Mouse (Mus musculus) liver, embryonic 14.5 days (tissue): ENCODE results near the gene Gm45785. TPM values are rescaled to one million over a fixed set of nuclear protein-coding genes. Genes with fewer than 3 reads are reported as not detected.

Experiments
- ATAC-seq: fragments of 200-750 bp; cut with Nextera tagmentation; 2 replicates; pipeline ENCODE4 v1.8.0; 2017; ENCODE audit warnings: moderate number of reproducible peaks, mild to moderate bottlenecking, moderate library complexity; ENCODE audit not compliant: insufficient read depth
- DNase-seq, 3 experiments: peaks; one replicate each; pipeline ENCODE4 v3.0.0-alpha.2; 2012 to 2013; ENCODE audit warnings: low read depth in 3 of 3, low spot score in 3 of 3
- H3K27ac ChIP-seq: fragments of 300-500 bp; sonication (generic); 2 replicates; pipeline ENCODE4 v1.5.1; 2014; ENCODE audit warnings: moderate library complexity, mild to moderate bottlenecking, control low read depth, inconsistent platforms
- H3K27me3 ChIP-seq: fragments of 300-500 bp; sonication (generic); 2 replicates; pipeline ENCODE4 v1.6.1; 2014; ENCODE audit warnings: mild to moderate bottlenecking, low read length, moderate library complexity; ENCODE audit not compliant: control insufficient read depth, insufficient read depth
- H3K36me3 ChIP-seq: fragments of 300-500 bp; sonication (generic); replicated peaks from 2 replicates; pipeline ENCODE4 v1.6.1; 2014; ENCODE audit warnings: low read depth; ENCODE audit not compliant: control insufficient read depth, insufficient read depth
- H3K4me1 ChIP-seq, 2 experiments: fragments of 200-500 bp in 1 of 2; fragments of 300-500 bp in 1 of 2; sonication (generic) in 1 of 2; replicated peaks; 2 replicates each; pipeline ENCODE4 v1.6.1; 2012 to 2014; ENCODE audit warnings: antibody characterized with exemption in 1 of 2, inconsistent platforms in 1 of 2, low read length in 1 of 2; ENCODE audit not compliant: control insufficient read depth in 2 of 2, insufficient read depth in 2 of 2
- H3K4me2 ChIP-seq: fragments of 300-500 bp; sonication (generic); 2 replicates; pipeline ENCODE4 v1.6.1; 2014; ENCODE audit warnings: low read depth, mild to moderate bottlenecking, control low read depth, moderate library complexity
- H3K4me3 ChIP-seq, 2 experiments: fragments of 200-500 bp in 1 of 2; fragments of 300-500 bp in 1 of 2; sonication (generic) in 1 of 2; 2 replicates each; pipeline ENCODE4 v1.5.1; 2012 to 2014; ENCODE audit warnings: low read depth in 2 of 2, low read length in 2 of 2, mild to moderate bottlenecking in 2 of 2, control low read depth in 1 of 2, inconsistent platforms in 1 of 2, moderate library complexity in 1 of 2; ENCODE audit not compliant: insufficient read depth in 1 of 2
- H3K9ac ChIP-seq: fragments of 300-500 bp; sonication (generic); replicated peaks from 2 replicates; pipeline ENCODE4 v1.6.1; 2014; ENCODE audit warnings: mild to moderate bottlenecking, control low read depth, moderate library complexity
- H3K9me3 ChIP-seq: fragments of 300-500 bp; sonication (generic); 2 replicates; pipeline ENCODE4 v1.6.1; 2016; ENCODE audit warnings: low read length, mixed read lengths; ENCODE audit not compliant: control insufficient read depth
- CTCF ChIP-seq: IDR thresholded peaks from 2 replicates; pipeline ENCODE4 v1.5.1; 2016; ENCODE audit warnings: antibody characterized with exemption, low read depth, control low read depth
- EP300 ChIP-seq: IDR thresholded peaks from 2 replicates; pipeline ENCODE4 v1.6.1; 2016; ENCODE audit warnings: antibody characterized with exemption, low read depth
- WGBS: fragments of 180-500 bp; shearing (Covaris S2); extraction: QIAGEN DNeasy Blood & Tissue Kit; methylation state at CpG from one replicate; pipeline ENCODE4 v1.1.7; 2014; ENCODE audit not compliant: insufficient replicate concordance; 5-methylcytosine and 5-hydroxymethylcytosine counted together
- polyA plus RNA-seq, 2 experiments: library from polyadenylated mRNA; depleted of rRNA in 1 of 2; stranded (reverse) in 1 of 2; unstranded in 1 of 2; fragments of >200 nt; fragmentation: Nextera tagmentation in 1 of 2; extraction: Ambion mirVana in 1 of 2; gene quantifications; 2 replicates each; pipeline versions ENCODE4 v1.2.1 to v1.2.3; 2012 to 2014

Gene Gm45785
- polyA plus RNA-seq, 2 experiments: not detected

GRCm38 (mm10) chr7:140840750-140841735 lies 15.1 kb downstream of the Gm45785 start:
- no peak for TF ChIP-seq EP300
- TF ChIP-seq CTCF: no peak
- Histone ChIP-seq H3K9ac (no peak overlapping the region), H3K4me1 (no peaks in the 10 kb centered on the region), H3K4me2 (no peak overlapping the region), H3K4me3 (no peak overlapping the region), H3K9me3 (no peaks in the 10 kb centered on the region), H3K27ac (no peak overlapping the region), H3K36me3 (no peaks in the 10 kb centered on the region), H3K27me3 (no peaks in the 10 kb centered on the region; the same call in 1 of the 2 replicates)
- ATAC-seq: no peak
- no peak for DNase-seq
- WGBS: 29% methylated on average over 19 of the region's 19 CpGs

GRCm38 (mm10) chr7:140839556-140839955 lies 16.6 kb downstream of the Gm45785 start:
- no peak overlapping the region for H3K4me3 ChIP-seq
- H3K4me2 ChIP-seq: no peak overlapping the region
- 53% methylated on average over 5 of the region's 5 CpGs for WGBS
- ATAC-seq (no peak), DNase-seq (no peak)
- H3K9ac ChIP-seq: no peak overlapping the region
- H3K27me3 ChIP-seq: no peaks in the 10 kb centered on the region; the same call in 1 of the 2 replicates
- no peaks in the 10 kb centered on the region for H3K36me3 ChIP-seq
- H3K9me3 ChIP-seq: no peaks in the 10 kb centered on the region
- no peak overlapping the region for H3K27ac ChIP-seq
- H3K4me1 ChIP-seq: peaks cover 0 to 3% of the 10 kb centered on the region in 2 experiments; a peak in 1 of 4 replicates
- TF ChIP-seq EP300: no peak
- TF ChIP-seq CTCF: no peak

GRCm38 (mm10) chr7:140836243-140837115 lies 19.7 kb downstream of the Gm45785 start:
- DNase-seq: no peak
- no peak for ATAC-seq
- H3K27me3 ChIP-seq: no peaks in the 10 kb centered on the region; the same call in 1 of the 2 replicates
- 59% methylated on average over 9 of the region's 9 CpGs for WGBS
- H3K9ac ChIP-seq: no peak overlapping the region
- H3K27ac ChIP-seq: no peak overlapping the region
- no peak overlapping the region for H3K4me3 ChIP-seq
- H3K4me1 ChIP-seq: peaks cover 0 to 3% of the 10 kb centered on the region in 2 experiments; a peak in 1 of 4 replicates
- H3K4me2 ChIP-seq: no peak overlapping the region
- TF ChIP-seq CTCF (no peak), EP300 (no peak)
- no peaks in the 10 kb centered on the region for H3K9me3 ChIP-seq
- no peaks in the 10 kb centered on the region for H3K36me3 ChIP-seq

GRCm38 (mm10) chr7:140835758-140836087 lies 20.4 kb downstream of the Gm45785 start:
- TF ChIP-seq EP300 (no peak), CTCF (no peak)
- Histone ChIP-seq H3K4me2 (peak overlapping the region; percentile 32), H3K27ac (no peak overlapping the region), H3K4me3 (no peak overlapping the region; a peak in 1 of 4 replicates), H3K4me1 (peaks cover 0 to 3% of the 10 kb centered on the region in 2 experiments; a peak in 1 of 4 replicates), H3K36me3 (no peaks in the 10 kb centered on the region), H3K9me3 (no peaks in the 10 kb centered on the region), H3K9ac (no peak overlapping the region), H3K27me3 (no peaks in the 10 kb centered on the region; the same call in 1 of the 2 replicates)
- DNase-seq (no peak), ATAC-seq (peak; percentile 45; the same call in 1 of the 2 replicates)
- 59% methylated on average over 2 of the region's 2 CpGs for whole genome bisulfite sequencing
